Mouse (Mus musculus) monocyte, adult 5-6 weeks (primary cell): ENCODE results near the gene Efcab9. TPM values are rescaled to one million over a fixed set of nuclear protein-coding genes. Genes with fewer than 3 reads are reported as not detected.

Experiments
- total RNA-seq: library from RNA; stranded (forward); fragments of 200-1000, 200-491, 200-594 nt; gene quantifications from 3 replicates; pipeline ENCODE4 v1.2.3, GENCODE M21; 2017

The Efcab9 gene
- total RNA-seq, 1 experiment from 2014 or later: 9.8 TPM

Other genes starting within 250 kb of the Efcab9 start
- 197 to 2,631 TPM (median 2,328 TPM) in 3 replicates for gene Hba-a1, start 248.6 kb downstream of the Efcab9 start, total RNA-seq
- 6.8 TPM in 1 of 3 replicates, not detected in the others for gene Hbq1b, start 245.1 kb downstream of the Efcab9 start, total RNA-seq
- 1,478 to 24,418 TPM (median 22,273 TPM) in 3 replicates for gene Hba-a2, start 235.6 kb downstream of the Efcab9 start, total RNA-seq
- gene Hbq1a, start 232.0 kb downstream of the Efcab9 start, total RNA-seq: not detected in 3 replicates
- 0.49 TPM in 1 of 3 replicates, not detected in the others for gene Sh3pxd2b, start 184.3 kb downstream of the Efcab9 start, total RNA-seq
- gene Ubtd2, start 76.7 kb downstream of the Efcab9 start, total RNA-seq: 1.4 to 4.3 TPM (median 2.6 TPM) in 3 replicates
- 432 to 527 TPM (median 505 TPM) in 3 replicates for gene Stk10, start 1.2 kb upstream of the Efcab9 start, total RNA-seq
- gene Fbxw11, start 110.6 kb upstream of the Efcab9 start, total RNA-seq: 57.1 to 117 TPM (median 73.5 TPM) in 3 replicates